Mouse (Mus musculus): Measurements from ENCODE around the gene Grin2b. TPM values are rescaled to one million over a fixed set of nuclear protein-coding genes. Genes with fewer than 3 reads are reported as not detected.

Gene Grin2b
- total RNA-seq, 2 experiments from 2014 or later: under 0.01 to 0.03 TPM

DNA sequence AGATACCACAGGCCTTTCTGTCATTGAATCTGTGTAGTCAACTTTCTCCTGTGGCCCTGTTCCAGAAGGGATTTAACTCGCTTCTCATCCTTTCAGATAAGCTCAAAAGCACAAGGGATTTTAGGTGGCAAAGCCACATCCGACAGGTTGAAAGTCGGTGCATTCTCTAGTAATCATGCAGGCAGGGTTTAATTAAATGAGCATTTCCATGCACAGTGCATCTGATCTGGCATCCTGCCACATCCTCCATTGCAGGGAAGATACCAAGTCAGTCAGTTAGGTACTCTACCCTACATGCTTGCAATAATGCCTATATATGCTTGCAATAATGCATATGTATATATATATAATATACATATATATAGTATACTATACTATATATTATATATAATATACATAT, 64.8 kb downstream of the Grin2b start:
- intact Hi-C loops (cut with DNase I): no loop called here
- DNase-seq (ENCODE audit: low spot score): no peak

DNA sequence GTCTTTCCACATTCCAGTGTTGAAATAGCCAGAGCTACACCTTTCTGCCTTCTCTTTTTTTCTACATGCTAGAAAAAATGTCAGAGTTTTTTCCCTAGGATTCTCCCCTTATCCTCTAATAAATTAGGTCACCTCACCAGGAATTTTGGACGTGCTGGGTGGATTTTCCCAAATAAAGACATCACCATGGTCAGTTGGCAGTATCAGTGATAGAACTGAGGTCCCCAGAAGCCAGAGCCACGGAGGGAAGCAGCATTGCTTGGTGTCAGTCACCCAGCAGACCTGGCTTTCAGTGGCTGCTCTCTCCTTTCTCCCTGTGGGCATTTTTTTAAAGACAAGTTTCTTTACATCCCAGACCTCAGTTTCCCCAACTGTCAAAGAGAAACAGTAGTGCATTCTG, 68.1 kb downstream of the Grin2b start:
- DNase-seq (ENCODE audit: low spot score): no peak
- intact Hi-C loops (cut with DNase I): no loop called here

DNA sequence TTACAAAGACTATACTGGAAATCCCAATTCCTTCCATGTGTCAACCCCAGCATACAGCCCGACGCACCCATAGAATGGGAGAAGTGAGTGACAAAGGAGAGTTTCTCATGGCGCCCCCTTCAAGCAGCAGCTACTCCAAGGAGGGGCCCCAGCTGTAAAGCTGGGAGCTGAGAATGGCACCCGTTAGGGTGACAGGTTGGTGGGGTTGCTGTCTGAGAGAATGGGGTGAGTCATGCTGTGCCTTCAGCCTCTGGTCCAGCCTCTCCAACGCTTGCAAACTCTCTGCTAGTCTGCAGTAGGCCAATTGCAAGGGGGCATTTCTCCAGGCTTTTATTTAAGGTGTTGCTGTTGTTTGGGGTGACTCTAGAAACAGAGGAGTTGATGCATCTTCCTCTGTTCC, 73.1 kb downstream of the Grin2b start:
- no peak for DNase-seq (ENCODE audit: low spot score)
- intact Hi-C loops (cut with DNase I): no loop called here

DNA sequence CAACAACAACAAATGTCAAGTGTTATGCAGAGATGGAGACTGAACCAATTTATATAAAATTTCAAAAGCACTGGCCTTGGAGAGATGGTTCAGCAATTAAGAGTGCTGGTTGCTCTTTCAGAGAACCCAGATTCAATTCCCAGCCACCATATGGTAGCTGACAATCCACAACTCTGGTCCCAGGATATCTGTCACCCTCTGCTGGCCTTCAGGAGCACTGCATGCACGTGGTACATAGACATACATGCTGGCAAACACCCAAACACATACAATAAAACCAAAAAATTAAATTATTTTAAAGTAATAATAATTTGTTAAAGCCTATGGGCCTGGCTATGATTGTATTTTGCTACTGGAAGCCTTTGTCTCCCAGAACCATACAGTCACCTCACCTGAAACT, 77.0 kb downstream of the Grin2b start:
- intact Hi-C loops (cut with DNase I): no loop called here
- no peak for DNase-seq (ENCODE audit: low spot score)

DNA sequence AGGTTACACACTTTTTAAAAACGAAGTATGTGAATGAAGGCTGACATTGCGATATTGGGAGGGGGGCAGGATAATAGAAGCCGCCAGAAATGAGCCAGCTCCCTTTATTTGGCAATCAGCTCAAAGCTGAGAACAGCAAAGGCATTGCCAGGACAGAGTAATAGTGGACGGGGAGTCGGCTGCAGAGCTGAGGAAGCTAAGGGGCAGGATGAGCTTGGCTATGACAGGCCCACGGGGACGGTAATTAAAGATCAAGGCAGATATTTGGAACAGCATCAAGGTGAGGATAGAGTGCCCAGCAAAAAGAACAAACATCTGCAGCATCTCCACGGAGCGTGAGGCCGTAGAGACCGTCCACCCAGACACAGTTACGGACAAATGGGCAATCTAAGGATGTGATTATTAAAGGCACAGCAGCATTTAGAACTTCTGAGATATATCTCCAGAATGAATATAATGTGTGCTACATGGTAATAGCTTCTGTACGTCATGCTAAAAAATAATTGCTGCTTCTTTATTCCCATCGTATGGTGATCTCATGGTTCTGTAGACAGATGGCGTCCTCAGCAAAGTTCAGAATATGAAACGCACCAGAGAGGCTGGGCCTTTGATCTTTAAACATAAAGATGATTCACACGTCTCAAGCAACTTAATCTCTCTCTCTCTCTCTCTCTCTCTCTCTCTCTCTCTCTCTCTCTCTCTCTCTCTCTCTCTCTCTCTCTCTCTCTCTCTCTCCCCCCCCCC, 93.1 kb downstream of the Grin2b start:
- no peak for DNase-seq (ENCODE audit: low spot score)
- intact Hi-C loops (cut with DNase I): no loop called here

DNA sequence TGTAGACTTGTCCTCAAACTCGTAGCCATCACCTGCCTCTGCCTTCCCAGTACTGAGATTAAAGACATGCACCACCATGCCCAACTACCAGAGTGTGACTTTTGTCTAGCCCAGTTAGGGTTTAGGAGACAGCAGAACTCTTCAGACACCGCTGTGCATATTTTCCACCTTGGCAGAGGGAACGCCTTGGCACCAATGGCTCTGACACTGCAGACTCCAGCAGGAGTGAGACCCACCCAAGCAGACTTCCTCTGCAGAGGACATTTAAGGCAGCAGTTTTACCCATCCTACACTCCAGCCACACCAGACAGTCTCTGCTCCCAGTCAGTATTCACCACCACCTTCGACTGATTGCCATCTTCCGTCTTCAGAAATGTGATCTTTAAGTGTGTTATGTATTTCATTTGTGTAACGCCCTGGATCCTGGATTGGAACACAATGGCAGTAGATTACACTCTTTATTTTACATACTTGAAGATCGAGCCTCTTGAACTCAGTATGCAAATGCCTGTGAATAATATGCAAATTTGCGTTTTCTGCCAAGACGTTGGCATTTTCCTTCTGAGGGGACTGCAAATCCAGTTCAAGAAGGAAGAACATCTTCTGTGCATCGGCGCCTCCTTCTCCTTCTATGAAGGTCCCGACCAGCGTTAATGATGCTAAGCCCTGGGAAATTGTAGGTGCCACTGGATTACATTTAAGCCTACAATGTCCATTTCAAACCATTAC, 100.8 kb downstream of the Grin2b start:
- intact Hi-C loops (cut with DNase I): no loop called here

DNA sequence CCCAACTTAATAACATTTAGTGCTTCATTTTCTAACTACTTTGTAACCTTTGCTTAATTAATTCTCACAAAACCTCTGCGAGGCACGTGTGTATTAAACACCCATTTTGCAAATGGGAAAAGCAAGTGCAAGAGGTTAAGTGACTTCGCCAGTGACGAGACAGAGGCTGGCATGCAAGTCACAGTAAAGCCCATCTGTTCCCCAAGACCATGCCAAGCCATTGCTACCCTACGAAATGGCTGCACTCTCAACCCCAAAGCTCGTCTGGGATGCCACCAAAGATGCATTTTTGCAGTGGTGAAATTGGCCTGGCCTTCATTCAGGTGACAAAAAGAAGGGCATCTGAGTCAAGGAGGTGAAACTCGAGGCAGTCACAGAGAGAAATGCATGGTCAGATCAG, 103.2 kb downstream of the Grin2b start:
- no peak for DNase-seq (ENCODE audit: low spot score)
- intact Hi-C loops (cut with DNase I): no loop called here

More for the DNA sequence above, 100.8 kb downstream of the Grin2b start:
- DNase-seq (ENCODE audit: low spot score): no peak

DNA sequence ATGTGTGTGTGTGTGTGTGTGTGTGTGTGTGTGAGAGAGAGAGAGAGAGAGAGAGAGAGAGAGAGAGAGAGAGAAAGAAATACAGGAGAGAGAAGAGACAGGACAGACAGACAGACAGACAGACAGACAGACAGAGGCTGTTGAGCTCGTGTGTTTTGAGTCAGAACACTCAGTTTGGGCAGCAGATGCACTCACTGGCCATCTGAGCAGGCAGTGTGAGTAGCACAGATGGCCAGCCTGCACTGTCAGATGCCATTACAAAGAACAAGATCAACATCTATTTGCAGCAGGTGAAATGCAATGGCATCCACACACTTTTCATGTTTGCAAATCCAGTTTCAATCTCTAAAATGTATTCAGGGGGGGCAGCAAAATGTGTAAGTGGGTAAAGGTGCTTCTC, 120.0 kb downstream of the Grin2b start:
- no peak for DNase-seq (ENCODE audit: low spot score)
- intact Hi-C loops (cut with DNase I): no loop called here

DNA sequence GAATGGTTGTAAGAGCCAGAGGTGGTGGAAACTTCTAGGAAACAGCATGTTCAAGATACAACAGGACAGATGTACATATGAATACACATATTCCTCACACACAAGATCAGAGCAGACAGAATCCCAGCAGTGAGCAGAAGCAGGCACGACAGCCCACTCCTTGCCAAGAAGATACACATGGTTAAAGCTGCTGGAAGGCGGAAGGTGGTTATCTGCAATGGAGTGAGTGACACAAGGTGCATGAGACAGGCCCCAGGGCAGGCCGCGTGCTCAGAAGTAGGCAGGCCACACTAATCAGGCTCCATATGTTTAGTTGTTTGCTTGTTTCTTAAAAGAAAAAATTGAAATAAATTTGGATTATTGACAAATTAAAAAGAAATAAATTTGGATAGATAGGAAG, 123.0 kb downstream of the Grin2b start:
- DNase-seq (ENCODE audit: low spot score): no peak
- intact Hi-C loops (cut with DNase I): no loop called here

DNA sequence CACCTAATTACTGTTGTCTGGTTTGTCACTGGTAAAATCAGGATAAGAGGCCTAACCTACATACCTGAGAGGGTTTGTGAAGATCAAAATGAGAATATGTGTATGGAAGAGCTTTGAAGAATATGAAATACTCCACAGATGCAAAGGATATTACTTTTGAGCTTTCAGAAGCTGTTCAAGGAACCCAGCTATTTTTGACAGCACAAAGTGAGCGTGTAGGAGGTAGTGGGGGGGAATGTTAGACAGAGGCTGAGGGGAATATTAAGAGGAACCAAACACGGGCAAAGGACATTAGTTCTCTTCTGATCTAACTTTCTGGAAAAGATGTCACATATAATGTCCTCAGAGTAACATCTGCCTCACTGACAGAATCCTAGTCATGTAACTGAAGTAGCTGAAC, 125.2 kb downstream of the Grin2b start:
- no peak for DNase-seq (ENCODE audit: low spot score)
- intact Hi-C loops (cut with DNase I): no loop called here

DNA sequence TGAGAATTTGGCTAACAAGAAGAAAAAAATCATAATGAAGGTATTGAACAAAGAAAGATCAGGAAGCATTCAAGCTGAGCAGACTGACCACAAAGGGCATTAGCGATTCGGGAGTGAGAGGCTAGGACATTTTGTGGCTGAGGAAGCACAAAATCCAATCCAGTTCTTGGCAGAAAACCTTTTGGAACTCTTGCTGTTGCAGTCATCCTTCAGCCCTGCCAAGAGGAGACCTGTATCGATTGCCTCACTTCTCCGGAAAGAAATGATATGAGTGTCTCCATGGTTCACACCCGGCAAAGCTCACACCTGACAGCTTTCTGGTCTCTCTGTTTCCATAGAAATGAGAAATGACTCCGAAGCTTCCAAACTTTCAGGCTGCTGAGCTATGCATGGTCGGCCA, 127.2 kb downstream of the Grin2b start:
- DNase-seq (ENCODE audit: low spot score): no peak
- intact Hi-C loops (cut with DNase I): no loop called here

DNA sequence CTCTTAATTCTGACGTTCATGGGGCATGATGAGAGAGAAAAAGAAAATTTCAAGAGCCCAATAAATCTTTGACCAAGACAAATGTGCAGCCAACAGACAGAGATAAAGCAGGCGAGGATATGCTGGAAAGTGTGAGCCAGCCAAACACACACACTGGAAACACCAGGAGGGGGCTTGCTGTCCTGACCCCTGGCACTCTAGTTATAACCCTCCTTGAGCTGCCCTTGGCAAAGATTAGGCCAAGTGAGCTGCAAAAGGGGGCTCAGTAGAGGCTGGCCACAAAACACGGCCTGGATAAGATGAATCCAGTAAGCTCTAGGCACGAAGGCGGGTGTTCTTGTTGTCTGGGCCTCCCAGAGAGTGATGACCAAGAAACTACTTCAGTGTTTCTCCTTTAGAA, 128.8 kb downstream of the Grin2b start:
- intact Hi-C loops (cut with DNase I): no loop called here
- DNase-seq (ENCODE audit: low spot score): no peak

DNA sequence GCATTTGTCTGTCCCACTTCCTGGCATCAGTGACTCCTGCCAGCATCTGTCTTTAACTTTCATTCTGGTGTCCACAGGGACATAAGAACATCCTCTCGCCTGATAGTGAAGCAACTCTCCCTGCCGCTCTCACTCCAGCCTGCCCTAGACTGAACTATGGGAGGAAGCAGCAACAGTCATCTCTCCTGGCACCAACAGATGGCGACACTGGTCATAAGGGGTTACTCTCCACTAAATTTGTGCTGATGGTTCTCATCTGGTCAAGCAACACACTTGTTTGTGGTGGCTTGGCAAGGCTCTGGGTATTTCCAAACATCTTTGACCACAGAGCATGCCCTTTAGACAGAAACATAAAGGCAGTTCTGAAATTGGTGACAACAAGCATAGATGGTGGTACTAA, 130.9 kb downstream of the Grin2b start:
- intact Hi-C loops (cut with DNase I): no loop called here
- DNase-seq (ENCODE audit: low spot score): no peak

DNA sequence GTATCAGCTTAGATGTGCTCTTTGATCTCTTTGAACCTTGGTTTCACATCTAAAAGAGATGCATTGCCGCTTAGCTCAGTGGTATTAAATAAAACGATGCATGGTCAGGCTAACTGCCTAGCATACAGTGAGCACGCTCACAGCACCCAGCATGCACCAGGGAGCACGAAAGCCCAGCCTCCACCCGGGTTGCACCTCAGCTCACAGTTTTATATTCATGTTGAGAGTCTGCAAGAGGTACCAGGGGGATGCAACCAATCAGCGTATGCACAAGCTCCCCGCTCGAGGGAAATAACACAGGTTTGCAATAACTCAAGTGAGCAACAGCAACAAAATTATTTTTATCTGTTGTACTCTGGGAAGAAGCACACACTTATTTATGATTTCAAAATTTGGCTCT, 131.5 kb downstream of the Grin2b start:
- intact Hi-C loops (cut with DNase I): no loop called here
- no peak for DNase-seq (ENCODE audit: low spot score)

DNA sequence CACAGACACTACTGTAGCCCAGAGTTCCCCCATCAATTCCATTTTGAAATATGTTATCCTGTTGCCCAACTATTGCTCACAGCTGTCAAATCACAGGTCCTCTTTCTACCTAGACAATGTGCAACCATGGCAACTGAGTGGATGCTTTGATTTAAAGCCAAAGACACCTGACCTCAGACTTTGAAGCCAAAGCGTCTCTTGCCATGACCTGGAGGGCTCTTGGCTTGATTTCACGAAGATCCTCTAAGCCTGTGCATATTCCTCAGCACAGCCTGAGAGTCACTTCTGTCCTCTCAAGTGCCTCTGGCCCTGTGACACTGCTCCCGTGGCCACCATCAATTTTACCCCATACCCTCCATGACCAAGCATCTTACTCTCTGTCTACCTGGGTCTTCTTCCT, 132.4 kb downstream of the Grin2b start:
- DNase-seq (ENCODE audit: low spot score): no peak
- intact Hi-C loops (cut with DNase I): no loop called here

DNA sequence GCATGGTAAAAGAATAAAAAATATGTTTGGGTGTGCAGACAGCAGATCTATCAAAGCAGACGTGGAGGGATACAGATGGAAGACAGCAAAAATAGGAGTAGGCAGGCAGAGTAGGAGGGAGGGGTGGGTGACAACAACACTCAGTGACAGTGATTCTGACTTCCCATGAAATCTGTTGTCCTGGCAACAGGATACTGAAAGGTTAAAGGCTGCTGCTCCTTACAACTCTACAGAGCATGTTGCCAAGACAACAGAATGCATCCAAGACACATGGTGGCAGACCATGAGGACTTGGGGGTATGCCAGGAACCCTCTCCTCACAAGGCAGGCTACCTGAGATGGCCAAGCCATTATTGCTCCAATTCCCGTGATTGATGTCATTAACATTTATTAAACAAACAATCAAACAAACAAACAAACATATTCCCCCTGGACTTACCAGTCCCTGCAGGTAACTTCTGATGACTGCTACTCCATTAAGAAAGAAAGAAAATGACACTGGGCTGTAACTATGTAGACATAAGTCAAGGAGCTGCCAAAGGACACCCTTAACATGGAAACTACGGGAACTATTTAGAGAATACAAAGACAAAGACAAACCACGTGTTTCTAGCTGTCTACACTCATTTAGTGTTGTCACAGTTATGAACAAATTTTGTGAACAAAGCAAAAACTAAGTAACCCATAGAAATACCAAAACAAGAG, 143.9 kb downstream of the Grin2b start:
- no peak for DNase-seq (ENCODE audit: low spot score)
- intact Hi-C loops (cut with DNase I): no loop called here

DNA sequence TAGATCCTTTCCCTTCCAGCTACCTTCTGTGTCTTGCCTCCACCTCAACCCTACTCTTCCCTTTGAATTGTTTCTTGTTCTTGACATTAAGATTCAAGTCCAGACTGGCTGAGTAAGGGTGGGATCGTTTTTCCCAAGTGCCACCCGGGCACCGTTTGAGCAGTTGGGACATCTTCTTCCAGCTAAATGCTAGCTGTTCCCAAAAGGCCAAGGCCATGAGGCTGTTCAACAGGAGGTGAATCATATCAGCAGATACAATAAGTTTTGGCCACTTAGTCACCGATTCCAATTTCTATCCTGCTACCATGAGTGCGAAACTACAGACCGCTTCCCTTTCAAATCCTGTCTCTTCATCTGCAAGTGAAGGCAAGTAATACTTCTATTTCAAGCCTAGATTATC, 146.4 kb downstream of the Grin2b start:
- DNase-seq (ENCODE audit: low spot score): no peak
- intact Hi-C loops (cut with DNase I): no loop called here

DNA sequence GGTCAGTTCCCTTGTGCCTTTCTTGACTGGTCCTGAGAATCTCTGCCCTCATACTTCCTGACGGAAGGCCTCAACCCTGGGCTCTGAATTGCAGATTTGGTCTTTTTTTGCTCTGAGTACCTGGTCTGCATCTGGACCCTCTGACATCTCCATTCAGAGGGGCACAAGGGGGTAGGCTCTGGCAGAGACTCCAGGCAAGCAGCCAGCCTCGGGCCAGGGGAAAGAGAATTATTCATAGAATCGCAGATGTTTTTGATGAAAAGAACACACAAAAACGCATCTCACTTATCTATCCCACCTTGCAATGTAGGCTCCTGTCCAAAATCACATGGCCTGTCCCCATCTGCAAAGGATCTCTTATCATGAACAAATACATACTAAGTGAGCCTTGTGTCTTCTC, 147.5 kb downstream of the Grin2b start:
- DNase-seq (ENCODE audit: low spot score): no peak
- intact Hi-C loops (cut with DNase I): no loop called here

DNA sequence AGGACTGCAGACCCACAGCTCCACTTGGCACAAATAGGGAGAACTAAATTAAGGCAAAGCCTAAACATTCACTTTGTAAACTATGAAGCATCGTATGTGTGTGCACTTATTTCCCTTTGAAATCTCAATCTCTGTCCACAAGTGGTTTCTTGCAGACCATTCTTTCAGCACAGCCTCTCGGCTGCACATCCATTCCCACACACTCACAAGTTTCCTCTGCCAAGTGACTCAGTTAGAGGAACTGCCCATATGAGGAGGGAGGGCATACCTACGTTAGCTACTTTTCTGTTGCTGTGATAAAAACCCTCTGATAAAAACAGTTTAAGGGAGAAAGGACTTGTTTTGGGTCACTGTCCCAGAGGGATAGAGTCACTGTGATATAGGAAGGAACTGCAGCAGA, 152.9 kb downstream of the Grin2b start:
- no peak for DNase-seq (ENCODE audit: low spot score)
- intact Hi-C loops (cut with DNase I): no loop called here

DNA sequence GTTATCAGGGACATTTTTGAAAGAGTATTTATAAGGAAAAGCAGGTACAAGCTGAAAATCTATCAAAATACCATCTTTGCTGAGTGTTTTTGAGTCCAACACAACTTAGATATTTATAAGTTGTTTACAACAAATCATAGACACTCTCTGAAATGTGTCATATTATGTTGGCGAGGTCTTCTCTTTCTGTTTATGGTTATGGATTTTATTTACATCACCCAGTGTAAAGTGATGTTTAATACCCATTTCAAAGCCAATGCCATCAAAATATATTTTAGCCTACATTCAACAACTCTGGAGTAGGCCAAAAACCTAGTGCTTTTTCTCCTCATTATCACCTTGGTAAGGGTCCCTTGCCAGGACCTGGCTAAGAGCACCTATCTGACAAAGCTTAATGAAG, 154.3 kb downstream of the Grin2b start:
- intact Hi-C loops (cut with DNase I): no loop called here
- no peak for DNase-seq (ENCODE audit: low spot score)
